Mouse (Mus musculus) liver, adult (tissue): ENCODE measurements around the gene Mindy1.

Experiments used
- GATA4 ChIP-seq: IDR thresholded peaks from 2 replicates; pipeline ENCODE4 v1.6.1; 2014; ENCODE audit warnings: mild to moderate bottlenecking, low read length; ENCODE audit not compliant: insufficient replicate concordance

The Mindy1 gene

GRCm38 (mm10) chr3:95250783-95251424 lies 30.2 kb upstream of the Mindy1 start, which contains the start of gene Bnipl:
Gene Bnipl (minus strand): TSS chr3:95251193.
- no peak for TF ChIP-seq GATA4

DNA sequence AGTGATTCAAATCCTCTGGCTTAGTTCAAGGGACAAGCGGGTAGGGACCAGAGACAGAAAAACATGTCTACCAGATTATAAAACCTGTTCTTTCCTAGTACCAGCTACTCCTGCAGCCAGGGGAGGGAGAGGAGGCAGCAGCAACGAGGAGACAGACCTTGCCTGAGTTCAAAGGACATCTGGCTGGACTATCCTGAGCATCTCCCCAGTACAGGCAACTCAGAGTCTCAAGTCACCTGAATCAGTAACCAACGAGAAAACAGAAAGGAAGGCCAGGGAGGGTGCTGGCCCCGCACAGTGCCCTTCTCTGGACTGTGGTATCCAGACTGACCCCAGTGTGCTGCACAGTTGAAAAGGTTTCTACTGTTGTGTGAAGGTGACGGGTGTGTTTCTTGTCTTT lies 24.2 kb upstream of the Mindy1 start:
- no peak for TF ChIP-seq GATA4

DNA sequence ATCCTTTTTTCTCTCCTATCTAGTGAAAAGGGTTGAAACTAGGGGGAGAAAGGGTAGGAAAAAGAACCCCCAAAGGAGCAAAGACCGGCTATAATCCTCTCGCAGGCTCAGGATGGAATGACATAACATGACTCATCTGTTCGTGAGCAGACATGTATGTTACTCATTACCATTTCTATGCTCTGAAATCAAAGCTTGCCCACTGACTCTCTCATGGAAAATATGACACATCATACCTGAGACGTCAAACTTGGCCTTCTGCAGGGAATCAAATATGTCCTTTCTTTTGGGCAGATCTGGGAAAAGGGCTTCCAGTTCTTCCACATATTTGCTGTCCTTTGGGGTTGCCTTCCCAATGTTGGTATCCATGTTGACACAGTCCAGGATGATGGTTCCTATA lies 19.2 kb upstream of the Mindy1 start:
- TF ChIP-seq GATA4, result no peak

GRCm38 (mm10) chr3:95263089-95263739 lies 17.9 kb upstream of the Mindy1 start:
- TF ChIP-seq GATA4, result peak; percentile 87

DNA sequence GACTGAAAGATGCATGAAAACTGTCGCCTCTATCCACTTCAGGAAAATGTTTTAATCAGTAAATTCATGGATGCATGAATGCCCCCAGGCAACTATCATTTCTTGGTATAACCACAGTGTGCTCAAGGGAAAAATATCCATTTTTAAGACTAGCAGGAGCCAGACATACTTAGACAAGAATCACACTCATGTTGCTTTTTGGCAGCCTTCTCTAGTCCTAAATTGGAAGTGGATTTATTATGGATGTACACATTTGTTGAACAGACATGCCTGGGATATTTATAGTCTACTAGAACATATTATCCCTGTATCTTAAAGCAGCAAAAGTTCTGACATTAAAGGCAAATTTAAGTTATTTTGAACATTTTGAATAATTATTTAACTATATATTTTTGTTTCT lies 16.4 kb upstream of the Mindy1 start:
- no peak for TF ChIP-seq GATA4

- no peak for TF ChIP-seq GATA4
Observed at GRCm38 (mm10) chr3:95266052-95266451, 15.1 kb upstream of the Mindy1 start.

- TF ChIP-seq GATA4, result no peak
Observed at GRCm38 (mm10) chr3:95267855-95268254, 13.3 kb upstream of the Mindy1 start.

GRCm38 (mm10) chr3:95269789-95270188 lies 11.4 kb upstream of the Mindy1 start:
- TF ChIP-seq GATA4, result no peak

- TF ChIP-seq GATA4, result no peak
Observed at GRCm38 (mm10) chr3:95270766-95271364, 10.3 kb upstream of the Mindy1 start.

- no peak; the same call in 1 of the 2 replicates for TF ChIP-seq GATA4
Observed at GRCm38 (mm10) chr3:95273471-95273870, 7.7 kb upstream of the Mindy1 start.

DNA sequence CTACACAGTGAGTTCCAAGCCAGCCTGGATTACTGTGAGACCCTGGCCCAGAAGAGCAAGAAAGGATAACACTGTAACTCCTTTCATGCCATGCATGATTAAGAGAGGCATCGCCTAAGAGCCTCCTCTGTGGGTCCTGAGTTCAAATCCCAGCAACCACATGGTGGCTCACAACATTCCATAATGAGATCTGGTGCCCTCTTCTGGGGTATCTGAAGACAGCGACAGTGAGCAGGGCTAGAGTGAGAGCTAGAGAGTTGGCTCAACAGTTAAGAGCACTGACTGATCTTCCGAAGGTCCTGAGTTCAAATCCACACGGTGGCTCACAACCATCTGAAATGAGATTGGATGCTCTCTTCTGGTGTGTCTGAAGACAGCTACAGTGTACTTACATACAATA lies 6.7 kb upstream of the Mindy1 start:
- TF ChIP-seq GATA4, result no peak

DNA sequence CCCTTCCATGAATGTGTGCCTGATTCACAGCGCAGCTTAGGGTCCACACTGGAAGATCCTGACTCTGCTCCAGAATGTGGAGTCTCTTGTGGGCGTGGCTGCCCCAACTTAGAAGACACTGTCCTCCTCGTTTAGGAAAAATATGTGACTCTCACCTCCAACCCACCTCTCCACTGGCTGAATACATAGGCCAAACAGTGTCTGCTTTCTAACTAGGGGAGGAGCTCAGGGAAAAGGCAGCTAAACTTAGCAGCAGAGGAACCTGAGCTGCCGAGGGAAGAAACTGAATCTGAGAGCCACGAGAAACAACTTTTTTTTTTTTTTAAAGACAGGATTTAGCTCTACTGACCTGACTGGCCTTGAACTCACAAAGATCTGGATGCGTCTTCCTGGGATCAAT lies 6.0 kb upstream of the Mindy1 start:
- TF ChIP-seq GATA4, result no peak

- TF ChIP-seq GATA4, result no peak
Observed at GRCm38 (mm10) chr3:95276428-95276934, 4.7 kb upstream of the Mindy1 start.

DNA sequence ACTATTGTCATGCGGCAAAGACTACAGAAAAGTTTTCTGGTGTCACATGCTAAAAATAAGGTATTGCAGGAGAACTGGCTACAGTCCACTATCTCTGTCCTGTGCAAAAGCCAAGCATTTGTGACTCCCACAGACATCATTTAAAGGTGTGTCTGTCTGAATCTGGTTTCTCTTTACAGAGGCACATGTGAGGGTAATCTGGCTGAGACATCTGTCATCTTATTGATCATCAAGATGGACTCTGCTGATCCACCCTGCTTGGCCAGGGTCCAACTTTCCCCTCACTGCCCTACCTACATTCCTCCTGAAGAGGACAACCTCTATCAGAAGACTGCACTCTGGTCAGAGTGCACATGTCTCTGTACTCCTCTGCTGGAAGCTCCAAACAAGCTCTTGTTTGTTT lies 4.0 kb upstream of the Mindy1 start:
- peak; percentile 61; the same call in 1 of the 2 replicates for TF ChIP-seq GATA4

DNA sequence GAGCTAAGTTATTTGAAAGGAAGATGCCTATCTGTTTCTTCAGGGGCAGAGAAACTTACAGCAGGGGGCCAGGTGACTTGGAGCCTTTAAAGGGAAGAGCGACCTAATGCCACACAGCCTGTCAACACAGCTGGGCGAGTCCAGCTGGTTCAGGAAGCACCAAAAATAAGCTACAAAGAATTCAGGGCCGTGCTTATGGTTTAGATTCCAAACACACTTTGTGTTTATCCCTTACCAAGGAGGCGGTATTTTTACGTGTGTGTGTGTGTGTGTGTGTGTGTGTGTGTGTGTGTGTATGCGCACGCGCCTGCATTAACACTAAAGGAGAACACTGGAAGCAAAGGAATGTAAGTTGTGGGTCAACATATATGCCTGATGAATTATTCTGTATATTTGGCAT lies 398 bp upstream of the Mindy1 start:
- TF ChIP-seq GATA4, result no peak

- TF ChIP-seq GATA4, result no peak
Observed at GRCm38 (mm10) chr3:95282381-95282864, 1.3 kb downstream of the Mindy1 start.

DNA sequence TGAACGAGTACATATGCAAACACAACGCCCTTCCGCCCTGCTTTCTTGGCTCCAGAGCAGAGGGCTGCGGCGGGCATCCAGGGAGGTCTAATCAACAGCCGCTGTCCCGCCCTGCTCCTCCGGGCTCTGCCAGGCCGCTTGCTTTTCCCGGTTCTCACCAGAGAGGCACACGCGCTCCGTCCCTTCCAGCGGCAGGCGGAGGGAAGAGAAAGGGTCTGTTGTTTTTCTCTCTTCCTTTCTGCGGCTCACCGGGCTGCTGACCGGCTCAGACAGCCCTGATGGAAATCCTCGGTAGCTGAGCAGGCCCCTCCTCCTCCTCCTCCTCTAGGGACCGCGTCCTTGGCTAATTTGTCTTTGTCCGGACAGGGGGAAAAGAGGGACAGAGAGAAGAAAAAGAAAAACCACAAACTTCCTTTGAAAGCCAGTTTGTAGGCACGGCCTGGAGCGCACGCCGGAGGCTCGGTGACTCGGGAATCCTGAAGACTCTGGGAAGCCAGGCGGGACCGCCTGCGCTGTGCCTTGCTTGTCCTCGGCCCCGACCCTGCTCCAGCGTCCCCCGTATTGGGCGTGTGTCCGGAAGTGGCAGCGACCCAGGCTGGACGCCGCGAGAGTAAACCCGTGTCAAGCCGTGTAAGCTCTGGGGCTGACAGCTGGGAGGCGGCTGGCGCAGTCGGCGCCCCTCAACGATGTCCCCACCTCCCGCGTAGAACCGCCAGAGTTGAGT lies 1.9 kb downstream of the Mindy1 start:
- peak; percentile 35; the same call in 1 of the 2 replicates for TF ChIP-seq GATA4
